Mouse (Mus musculus): ENCODE data around the gene Usp29.

DNA sequence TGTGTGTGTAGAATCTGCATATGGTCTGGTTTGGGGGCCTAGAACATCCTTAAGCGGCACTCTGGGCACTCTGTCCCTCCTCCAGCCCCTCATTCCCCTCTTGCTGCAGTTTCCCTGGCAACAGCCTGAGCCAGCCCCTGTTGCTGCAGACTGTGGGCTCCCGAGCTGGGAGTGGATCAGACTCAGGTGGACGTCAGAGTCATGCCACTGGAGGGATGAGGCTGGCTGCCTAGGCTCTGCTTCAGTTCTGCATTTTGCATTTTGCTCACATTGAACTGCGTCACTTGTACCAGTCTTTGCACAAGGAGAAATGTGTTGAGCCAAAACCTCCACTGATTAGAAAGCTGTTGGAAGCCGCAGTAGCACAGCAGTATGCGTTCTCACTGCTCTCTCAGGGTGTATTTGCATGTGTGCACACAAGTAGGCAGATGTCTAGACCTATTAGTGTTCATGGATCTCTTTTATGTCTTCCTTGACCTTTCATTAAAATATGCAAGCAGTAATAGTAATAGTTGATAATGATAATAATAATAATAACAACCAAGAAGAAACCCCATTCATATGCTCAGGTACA is 151.2 kb downstream of the Usp29 start:
- no peak for TF ChIP-seq CTCF (IDR thresholded peaks at IDR 0.05; ENCODE audit: insufficient read depth, low read depth, low read length)
- no peak for TF ChIP-seq POLR2A (IDR thresholded peaks at IDR 0.05; ENCODE audit: insufficient read depth, low read depth, low read length)
